Mouse (Mus musculus) stomach, embryonic 16.5 days (tissue): ENCODE results near the gene Zfp579. TPM values are rescaled to one million over a fixed set of nuclear protein-coding genes. Genes with fewer than 3 reads are reported as not detected.
A peak's percentile ranks its signal among the peaks of the same experiment; 100 is the strongest.

Experiments used
- ATAC-seq: fragments of 200-750 bp; cut with Nextera tagmentation; 2 replicates; pipeline ENCODE4 v1.8.0; 2017; ENCODE audit warnings: moderate number of reproducible peaks, moderate TSS enrichment; ENCODE audit not compliant: insufficient read depth, low FRiP score
- H3K27ac ChIP-seq: fragments of 300-500 bp; sonication (generic); 2 replicates; pipeline ENCODE4 v1.5.1; 2014; ENCODE audit warnings: low read length
- H3K27me3 ChIP-seq: fragments of 300-500 bp; sonication (generic); 2 replicates; pipeline ENCODE4 v1.6.1; 2014; ENCODE audit warnings: low read length, control low read depth, mixed read lengths; ENCODE audit not compliant: control insufficient read depth, insufficient read depth
- H3K36me3 ChIP-seq: fragments of 300-500 bp; sonication (generic); 2 replicates; pipeline ENCODE4 v1.6.1; 2014; ENCODE audit warnings: low read length; ENCODE audit not compliant: control insufficient read depth, insufficient read depth
- H3K4me1 ChIP-seq: fragments of 300-500 bp; sonication (generic); 2 replicates; pipeline ENCODE4 v1.6.1; 2014; ENCODE audit warnings: low read length, control low read depth, mixed read lengths; ENCODE audit not compliant: control insufficient read depth, insufficient read depth
- H3K4me2 ChIP-seq: fragments of 300-500 bp; sonication (generic); 2 replicates; pipeline ENCODE4 v1.6.1; 2014; ENCODE audit warnings: low read depth, low read length, mixed read lengths
- H3K4me3 ChIP-seq: fragments of 300-500 bp; sonication (generic); replicated peaks from 2 replicates; pipeline ENCODE4 v1.5.1; 2014; ENCODE audit warnings: mild to moderate bottlenecking, low read length
- H3K9ac ChIP-seq: fragments of 300-500 bp; sonication (generic); 2 replicates; pipeline ENCODE4 v1.6.1; 2014; ENCODE audit warnings: low read length
- H3K9me3 ChIP-seq: fragments of 300-500 bp; sonication (generic); replicated peaks from 2 replicates; pipeline ENCODE4 v1.6.1; 2016; ENCODE audit warnings: low read length, control low read depth; ENCODE audit not compliant: control insufficient read depth
- WGBS: fragments of 180-500 bp; shearing (Covaris S2); extraction: QIAGEN DNeasy Blood & Tissue Kit; methylation state at CpG from one replicate; pipeline ENCODE4 v1.1.7; 2014; 5-methylcytosine and 5-hydroxymethylcytosine counted together
- polyA plus RNA-seq: library from polyadenylated mRNA; unstranded; fragments of >200 nt; fragmentation: Nextera tagmentation; extraction: Ambion mirVana; gene quantifications from 2 replicates; pipeline ENCODE4 v1.2.1, GENCODE M21; 2015

The Zfp579 gene
- polyA plus RNA-seq, 1 experiment from 2014 or later: 26.5 TPM

DNA sequence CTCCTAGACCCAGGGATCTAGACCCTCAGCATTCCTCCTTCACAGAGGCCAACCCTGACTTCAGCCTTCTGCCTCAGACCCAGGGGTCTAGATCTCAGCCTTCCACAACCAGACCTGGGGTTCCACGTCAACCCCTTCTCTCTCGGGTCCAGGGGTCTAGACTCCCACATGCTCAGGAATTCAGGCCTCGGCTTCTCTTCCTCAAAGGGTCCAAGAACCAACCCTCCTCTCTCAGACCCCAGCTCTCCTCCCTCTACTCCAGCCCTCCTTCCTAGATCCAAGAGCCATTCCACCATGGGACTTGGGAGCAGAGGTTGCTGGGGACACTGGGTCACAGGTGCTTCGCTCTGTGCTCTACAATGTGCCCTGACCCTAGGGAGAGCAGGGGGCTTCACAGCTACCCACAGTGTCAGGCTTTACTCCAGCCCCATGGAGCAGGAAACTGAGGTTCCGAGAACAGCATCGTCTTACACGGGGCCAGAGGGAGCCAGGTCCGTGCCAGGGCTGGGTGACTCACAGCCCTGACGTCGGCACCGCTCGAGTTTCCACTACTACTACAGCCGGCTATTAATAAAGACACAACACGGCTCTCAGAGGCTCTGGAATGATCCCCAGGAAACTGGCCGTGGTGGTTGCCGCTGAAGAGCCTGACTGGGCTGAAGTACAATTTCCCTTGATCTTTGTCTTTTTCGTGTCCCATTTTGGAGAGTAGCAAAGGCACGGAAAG lies 23.5 kb downstream of the Zfp579 start:
- peak; percentile 41; the same call in 1 of the 2 replicates for ATAC-seq
- H3K27ac ChIP-seq: no peak overlapping the region
- 63% methylated on average over 18 of the region's 18 CpGs for WGBS

DNA sequence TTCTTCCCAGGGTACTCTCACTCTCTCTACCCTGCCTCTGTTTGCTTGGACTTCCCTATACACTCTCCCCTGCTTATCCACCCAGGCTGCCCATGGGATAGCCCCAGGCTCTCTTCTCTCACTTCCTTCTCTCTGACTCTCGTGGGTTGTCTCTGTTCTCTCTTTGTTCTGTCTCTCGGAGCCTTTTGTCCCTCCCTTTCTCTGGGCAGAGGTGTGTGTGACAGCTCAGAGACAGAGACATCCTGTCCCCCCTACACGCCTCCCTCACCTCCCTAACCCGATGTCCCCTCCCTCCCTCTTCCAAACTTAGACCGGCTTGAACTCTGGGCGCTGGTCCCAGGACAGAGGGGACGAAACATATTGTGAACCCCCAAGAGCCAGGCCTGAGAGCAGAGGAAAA lies 24.2 kb downstream of the Zfp579 start:
- Histone ChIP-seq H3K27me3 (no peaks in the 10 kb centered on the region), H3K27ac (no peak overlapping the region), H3K4me3 (no peak overlapping the region), H3K4me1 (no peaks in the 10 kb centered on the region), H3K9me3 (peaks cover under 1% of the 10 kb centered on the region; the same call in 1 of the 2 replicates), H3K4me2 (no peak overlapping the region), H3K36me3 (no peaks in the 10 kb centered on the region), H3K9ac (no peak overlapping the region)
- 25% methylated on average over 7 of the region's 7 CpGs for WGBS
- no peak for ATAC-seq

More for the DNA sequence above, 23.5 kb downstream of the Zfp579 start:
- Histone ChIP-seq H3K36me3 (no peaks in the 10 kb centered on the region), H3K9ac (no peak overlapping the region), H3K4me2 (no peak overlapping the region), H3K9me3 (peaks cover 5% of the 10 kb centered on the region; the same call in 1 of the 2 replicates), H3K27me3 (no peaks in the 10 kb centered on the region), H3K4me1 (no peaks in the 10 kb centered on the region), H3K4me3 (no peak overlapping the region)

GRCm38 (mm10) chr7:4971068-4971467 lies 24.9 kb downstream of the Zfp579 start, which contains the start of gene Sbk3:
Sbk3 (minus strand) TSS chr7:4971168.
- H3K4me2 ChIP-seq: no peak within 1 kb of the TSS
- H3K9ac ChIP-seq: no peak within 1 kb of the TSS
- no peak within 1 kb of the TSS for H3K27ac ChIP-seq
- H3K4me3 ChIP-seq: no peak within 1 kb of the TSS
- H3K36me3 ChIP-seq: no peaks in the 10 kb centered on the region
- peaks cover 3% of the 10 kb centered on the region; the same call in 1 of the 2 replicates for H3K27me3 ChIP-seq
- no peaks in the 10 kb centered on the region for H3K4me1 ChIP-seq
- WGBS: 37% methylated on average over 6 of the region's 6 CpGs
- no peak for ATAC-seq
- no peaks in the 10 kb centered on the region for H3K9me3 ChIP-seq

GRCm38 (mm10) chr7:4964988-4965387 lies 31.0 kb downstream of the Zfp579 start:
- H3K4me2 ChIP-seq: no peak overlapping the region
- 72% methylated on average over 5 of the region's 5 CpGs for WGBS
- peaks cover 4% of the 10 kb centered on the region; the same call in 1 of the 2 replicates for H3K4me1 ChIP-seq
- H3K9ac ChIP-seq: no peak overlapping the region
- no peak overlapping the region for H3K27ac ChIP-seq
- H3K4me3 ChIP-seq: no peak overlapping the region
- H3K27me3 ChIP-seq: peaks cover 3% of the 10 kb centered on the region; the same call in 1 of the 2 replicates
- ATAC-seq: no peak
- no peaks in the 10 kb centered on the region for H3K36me3 ChIP-seq
- no peaks in the 10 kb centered on the region for H3K9me3 ChIP-seq

- Histone ChIP-seq H3K27me3 (peaks cover 3% of the 10 kb centered on the region; the same call in 1 of the 2 replicates), H3K36me3 (no peaks in the 10 kb centered on the region), H3K9me3 (no peaks in the 10 kb centered on the region), H3K4me2 (peak within 1 kb of the TSS; percentile 36), H3K4me1 (peaks cover 4% of the 10 kb centered on the region; the same call in 1 of the 2 replicates), H3K9ac (peak within 1 kb of the TSS; percentile 56), H3K27ac (no peak within 1 kb of the TSS), H3K4me3 (no peak within 1 kb of the TSS; the same call in 1 of the 2 replicates)
- peak; percentile 93 for ATAC-seq
- 5% methylated on average over 10 of the region's 10 CpGs for WGBS
Measured at GRCm38 (mm10) chr7:4964272-4964671, 31.7 kb downstream of the Zfp579 start, which contains the start of gene Sbk2. Sbk2 (minus strand) TSS chr7:4964406.

GRCm38 (mm10) chr7:4963527-4963926 lies 32.4 kb downstream of the Zfp579 start:
- no peaks in the 10 kb centered on the region for H3K9me3 ChIP-seq
- H3K4me2 ChIP-seq: no peak overlapping the region
- ATAC-seq: no peak
- no peak overlapping the region for H3K27ac ChIP-seq
- H3K4me1 ChIP-seq: peaks cover 4% of the 10 kb centered on the region; the same call in 1 of the 2 replicates
- H3K4me3 ChIP-seq: no peak overlapping the region
- 0 out of 2 replicates have a peak overlapping the region, but pooled peaks have one; percentile 56 for H3K9ac ChIP-seq
- no peaks in the 10 kb centered on the region for H3K36me3 ChIP-seq
- peaks cover 3% of the 10 kb centered on the region; the same call in 1 of the 2 replicates for H3K27me3 ChIP-seq
- WGBS: 60% methylated on average over 5 of the region's 5 CpGs

DNA sequence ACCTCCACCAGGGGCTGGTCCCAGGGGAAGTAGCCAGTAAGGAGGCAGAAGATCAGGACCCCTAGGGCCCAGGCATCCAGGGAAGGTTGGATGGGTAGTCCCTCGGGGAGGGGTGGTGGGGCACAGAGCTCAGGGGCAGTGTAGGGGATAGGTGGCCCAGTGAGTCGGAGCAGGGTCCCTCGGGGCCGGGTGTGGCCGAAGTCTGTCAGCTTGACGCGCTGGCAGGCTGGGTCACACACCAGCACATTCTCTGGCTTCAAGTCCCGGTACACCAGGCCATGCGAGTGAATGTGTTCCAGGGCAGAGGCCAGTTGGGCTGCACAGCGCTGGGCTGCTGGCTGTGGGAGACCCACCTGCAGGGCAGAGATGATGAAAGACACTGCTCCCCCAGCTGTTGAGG lies 38.6 kb downstream of the Zfp579 start:
- Histone ChIP-seq H3K4me1 (no peaks in the 10 kb centered on the region), H3K9me3 (no peaks in the 10 kb centered on the region), H3K27me3 (no peaks in the 10 kb centered on the region), H3K4me2 (no peak overlapping the region), H3K27ac (no peak overlapping the region), H3K4me3 (no peak overlapping the region), H3K9ac (no peak overlapping the region), H3K36me3 (no peaks in the 10 kb centered on the region)
- WGBS: 78% methylated on average over 10 of the region's 10 CpGs
- no peak for ATAC-seq

DNA sequence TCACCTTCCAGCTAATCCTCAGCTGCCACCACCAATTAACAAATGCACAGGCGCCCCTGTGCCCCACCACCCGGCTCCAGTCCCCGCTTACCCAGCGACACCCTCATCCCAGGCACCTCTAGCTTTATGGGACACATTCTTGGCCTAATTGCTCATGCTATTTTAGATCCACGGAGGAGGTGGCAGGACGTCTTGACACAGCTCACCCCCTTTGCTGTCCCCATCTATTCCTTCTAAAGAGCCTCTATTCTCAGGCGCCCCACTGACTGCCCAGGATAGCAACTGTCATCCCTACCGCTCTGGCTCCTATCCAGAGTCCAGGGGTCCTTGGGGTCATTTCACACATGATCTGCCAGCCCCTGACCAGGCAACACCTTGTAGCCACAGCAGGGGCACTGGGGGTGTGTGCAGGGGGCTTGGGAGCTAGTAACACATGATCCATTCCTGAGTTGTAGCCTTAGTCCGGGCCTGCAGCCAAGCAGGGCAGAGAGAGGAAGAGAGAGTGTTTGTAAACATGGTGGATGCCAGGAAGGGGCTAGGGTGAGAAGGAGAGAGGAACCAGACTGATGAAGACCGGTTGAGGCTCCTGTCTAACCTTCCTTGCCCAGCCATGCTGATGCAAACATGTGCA lies 42.0 kb downstream of the Zfp579 start:
- H3K4me2 ChIP-seq: no peak overlapping the region
- no peak overlapping the region for H3K9ac ChIP-seq
- no peak overlapping the region for H3K27ac ChIP-seq
- no peak for ATAC-seq
- WGBS: 22% methylated on average over 10 of the region's 10 CpGs
- no peaks in the 10 kb centered on the region for H3K9me3 ChIP-seq
- no peaks in the 10 kb centered on the region for H3K27me3 ChIP-seq
- no peaks in the 10 kb centered on the region for H3K4me1 ChIP-seq
- H3K36me3 ChIP-seq: no peaks in the 10 kb centered on the region
- H3K4me3 ChIP-seq: no peak overlapping the region
